Mouse (Mus musculus) liver, embryonic 14.5 days (tissue): ENCODE results near the gene Leprot.

Experiments used
- CTCF ChIP-seq: IDR thresholded peaks from 2 replicates; pipeline ENCODE4 v1.5.1; 2016; ENCODE audit warnings: antibody characterized with exemption, low read depth, control low read depth
- EP300 ChIP-seq: IDR thresholded peaks from 2 replicates; pipeline ENCODE4 v1.6.1; 2016; ENCODE audit warnings: antibody characterized with exemption, low read depth

DNA sequence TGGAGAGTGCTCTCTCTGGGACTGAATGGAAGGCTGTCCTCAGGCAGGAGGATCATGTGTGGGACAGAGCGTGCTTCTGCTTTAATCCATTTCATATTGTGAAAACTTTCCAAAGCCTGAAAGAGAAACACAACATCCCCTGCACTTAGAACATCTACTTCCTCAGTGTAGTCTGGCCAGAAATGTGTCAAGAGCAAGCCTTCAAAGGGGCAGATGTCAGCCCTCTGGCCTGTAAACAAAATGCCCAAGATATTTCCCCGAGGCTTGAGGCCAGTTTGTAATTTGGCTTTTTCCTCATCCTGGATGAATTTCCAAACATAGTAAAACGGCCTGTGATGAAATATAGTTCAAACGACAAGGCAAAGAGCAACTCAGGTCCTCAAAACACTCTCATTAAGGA is 28.2 kb downstream of the Leprot start:
- TF ChIP-seq EP300 (no peak), CTCF (no peak)
